Mouse (Mus musculus) neural tube, embryonic 12.5 days (tissue): ENCODE measurements around the gene Gltp. TPM values are rescaled to one million over a fixed set of nuclear protein-coding genes. Genes with fewer than 3 reads are reported as not detected.

ENCODE experiments used
- microRNA-seq: library from miRNA; unstranded; fragments of <30 nt; microRNA quantifications from one replicate; pipeline ENCODE4, GENCODE M21; 2017
- polyA plus RNA-seq: library from polyadenylated mRNA; unstranded; fragments of >200 nt; fragmentation: Nextera tagmentation; extraction: Ambion mirVana; gene quantifications from 2 replicates; pipeline ENCODE4 v1.2.1, GENCODE M21; 2016

The Gltp gene
- polyA plus RNA-seq, 1 experiment from 2014 or later, result 61.0 TPM

Small RNAs within 50 kb of the gene (microRNA-seq; reads per million reads assigned to microRNA genes)
- not detected for gene Mir7028

Other genes starting within 250 kb of the Gltp start
- gene Mmab, start 246.9 kb downstream of the Gltp start, polyA plus RNA-seq, result 27.1 and 27.3 TPM in 2 replicates
- 58.2 and 58.4 TPM in 2 replicates for gene Mvk, start 246.7 kb downstream of the Gltp start, polyA plus RNA-seq
- 7.2 and 8.0 TPM in 2 replicates for gene Fam222a, start 123.0 kb downstream of the Gltp start, polyA plus RNA-seq
- gene Trpv4, start 32.6 kb downstream of the Gltp start, polyA plus RNA-seq, result 0.95 and 1.1 TPM in 2 replicates
- gene Tchp, start 16.8 kb upstream of the Gltp start, polyA plus RNA-seq, result 20.4 and 23.4 TPM in 2 replicates
- gene Ankrd13a, start 83.7 kb upstream of the Gltp start, polyA plus RNA-seq, result 76.4 and 89.3 TPM in 2 replicates
- 53.9 and 57.2 TPM in 2 replicates for gene Git2, start 84.5 kb upstream of the Gltp start, polyA plus RNA-seq
- 190 and 192 TPM in 2 replicates for gene 1500011B03Rik, start 132.5 kb upstream of the Gltp start, polyA plus RNA-seq
- gene 4930519G04Rik, start 162.7 kb upstream of the Gltp start, polyA plus RNA-seq, result not detected in 2 replicates
- 0.45 and 0.71 TPM in 2 replicates for gene Gm9936, start 167.7 kb upstream of the Gltp start, polyA plus RNA-seq
- 1.3 and 2.5 TPM in 2 replicates for gene Oasl2, start 206.0 kb upstream of the Gltp start, polyA plus RNA-seq
- gene Oasl1, start 232.3 kb upstream of the Gltp start, polyA plus RNA-seq, result 0.38 and 0.61 TPM in 2 replicates